Mouse (Mus musculus) A20 (cell line): ENCODE data around the gene Dcun1d1.

Experiments
- DNase-seq: peaks from one replicate; pipeline ENCODE4 v3.0.0-alpha.2; 2011; ENCODE audit warnings: low read depth, low spot score

Dcun1d1 gene

GRCm38 (mm10) chr3:35931359-35931758, 5.9 kb downstream of the Dcun1d1 start:
- DNase-seq, result peak; percentile 48

GRCm38 (mm10) chr3:35929831-35930230, 7.4 kb downstream of the Dcun1d1 start:
- DNase-seq, result no peak

GRCm38 (mm10) chr3:35929406-35929805, 7.8 kb downstream of the Dcun1d1 start:
- DNase-seq, result no peak

- DNase-seq, result no peak
Observed at GRCm38 (mm10) chr3:35925852-35926251, 11.4 kb downstream of the Dcun1d1 start.

- DNase-seq, result no peak
Observed at GRCm38 (mm10) chr3:35924007-35924406, 13.2 kb downstream of the Dcun1d1 start.

GRCm38 (mm10) chr3:35923495-35923894, 13.8 kb downstream of the Dcun1d1 start:
- DNase-seq, result no peak

- DNase-seq, result no peak
Observed at GRCm38 (mm10) chr3:35922522-35922921, 14.7 kb downstream of the Dcun1d1 start.

GRCm38 (mm10) chr3:35918229-35918628, 19.0 kb downstream of the Dcun1d1 start:
- no peak for DNase-seq

- DNase-seq, result no peak
Observed at GRCm38 (mm10) chr3:35908982-35909680, 28.1 kb downstream of the Dcun1d1 start.

- DNase-seq, result peak; percentile 65
Observed at GRCm38 (mm10) chr3:35900555-35901204, 36.6 kb downstream of the Dcun1d1 start.

- no peak for DNase-seq
Observed at GRCm38 (mm10) chr3:35899109-35899508, 38.1 kb downstream of the Dcun1d1 start.

- no peak for DNase-seq
Observed at GRCm38 (mm10) chr3:35897900-35898299, 39.3 kb downstream of the Dcun1d1 start.

GRCm38 (mm10) chr3:35893156-35893555, 44.1 kb downstream of the Dcun1d1 start:
- no peak for DNase-seq

GRCm38 (mm10) chr3:35891123-35891522, 46.1 kb downstream of the Dcun1d1 start:
- no peak for DNase-seq

GRCm38 (mm10) chr3:35889531-35889930, 47.7 kb downstream of the Dcun1d1 start:
- no peak for DNase-seq

- peak; percentile 30 for DNase-seq
Observed at GRCm38 (mm10) chr3:35883267-35883666, 54.0 kb downstream of the Dcun1d1 start.

- no peak for DNase-seq
Observed at GRCm38 (mm10) chr3:35849326-35849725, 87.9 kb downstream of the Dcun1d1 start.
